8 mouse cellular contexts compared by ENCODE assay signal in genomic region chr17:90809197-90810163, GRCm38 (mm10).
DNase-seq lines count a peak whose midpoint lies in the region; ATAC-seq and TF ChIP-seq lines count a peak whose summit lies in the region.

No protein-coding gene starts in this region.

- DNase-seq in thymus, adult 2 months, result peak; percentile 9
- no peak for DNase-seq in thymus, postnatal 36 days
- DNase-seq in cerebellum, postnatal 4 days (ENCODE audit: low spot score in 2 of 2), result peak; percentile 34 to 76
- peak; percentile 45 for DNase-seq in gastrocnemius, postnatal 10 days
- DNase-seq in kidney, adult 8-10 months, result peak; percentile 36 to 56
- peak; percentile 81 to 89 for DNase-seq in left cerebral cortex, postnatal 25 days (ENCODE audit: low spot score in 2 of 2)
- DNase-seq in testis, postnatal 10 days (ENCODE audit: low spot score), result peak; percentile 72

- H3K4me3 ChIP-seq in thymus, adult 2 months (ENCODE audit: control insufficient read depth, insufficient read depth, low read length), result no peak overlapping the region
- no peak overlapping the region for H3K4me3 ChIP-seq in midbrain, embryonic 12.5 days

- no peaks in the 10 kb centered on the region for H3K36me3 ChIP-seq in thymus, adult 2 months (ENCODE audit: control insufficient read depth, insufficient read depth, low read length)
- no peaks in the 10 kb centered on the region for H3K36me3 ChIP-seq in midbrain, embryonic 12.5 days

- no peak overlapping the region for H3K9ac ChIP-seq in midbrain, embryonic 12.5 days (replicated peaks)

- 73% methylated on average over 8 of the region's 8 CpGs for WGBS in thymus, adult 2 months
- 62% methylated on average over 8 of the region's 8 CpGs for WGBS in midbrain, embryonic 12.5 days

- H3K9me3 ChIP-seq in midbrain, embryonic 12.5 days, result no peaks in the 10 kb centered on the region

- intact Hi-C loops in left cerebral cortex, postnatal 25 days (cut with DNase I), result loop anchor here (2.0 to 5.0 kb wide), 3 partner anchors 83 to 283 kb away; partner anchors contain the start of gene Nrxn1

- TF ChIP-seq CTCF in thymus, adult 2 months (IDR thresholded peaks at IDR 0.05; ENCODE audit: borderline replicate concordance, control insufficient read depth, extremely low read depth, insufficient read depth, low read length, poor library complexity), result no peak

- no peak overlapping the region for H3K4me2 ChIP-seq in midbrain, embryonic 12.5 days (replicated peaks)

- H3K27ac ChIP-seq in thymus, adult 2 months (ENCODE audit: control insufficient read depth, insufficient read depth, low read length), result no peak overlapping the region
- H3K27ac ChIP-seq in midbrain, embryonic 12.5 days (replicated peaks), result no peak overlapping the region

- no peaks in the 10 kb centered on the region for H3K4me1 ChIP-seq in thymus, adult 2 months (replicated peaks; ENCODE audit: control insufficient read depth, insufficient read depth, low read length)
- no peaks in the 10 kb centered on the region for H3K4me1 ChIP-seq in midbrain, embryonic 12.5 days

- no peaks in the 10 kb centered on the region for H3K27me3 ChIP-seq in thymus, adult 2 months (ENCODE audit: control insufficient read depth, insufficient read depth, low read length)
- H3K27me3 ChIP-seq in midbrain, embryonic 12.5 days, result no peaks in the 10 kb centered on the region

- peak; percentile 81 for ATAC-seq in midbrain, embryonic 12.5 days (ENCODE audit: low FRiP score, low read depth)

- TF ChIP-seq POLR2A in thymus, adult 2 months (IDR thresholded peaks at IDR 0.05; ENCODE audit: control insufficient read depth, extremely low read depth, insufficient read depth, low read length, poor library complexity), result no peak

Comparison
In these comparisons a context has a peak if more than half of its experiments do, and no peak if none do; other contexts are left out.
1. DNase-seq: peak in thymus, adult 2 months (single experiment), cerebellum, postnatal 4 days (2 of 2), gastrocnemius, postnatal 10 days (single experiment), kidney, adult 8-10 months (2 of 2), left cerebral cortex, postnatal 25 days (2 of 2) and testis, postnatal 10 days (single experiment); none in thymus, postnatal 36 days (0 of 2).